Mouse (Mus musculus): Measurements from ENCODE around the gene Agl.
"Not testable (repeated sequence)": the region's sequence is repeated elsewhere in the genome, so short reads cannot be mapped to it uniquely, and the experiment has no call there.

Gene Agl

GRCm38 (mm10) chr3:116831324-116831723 is 23.4 kb upstream of the Agl start:
- Histone ChIP-seq H3K4me3 (replicated peaks; ENCODE audit: low read length) (no peak overlapping the region), H3K9me3 (ENCODE audit: low read length) (no peaks in the 10 kb centered on the region), H3K36me3 (ENCODE audit: insufficient read depth, low read length) (no peaks in the 10 kb centered on the region), H3K27me3 (ENCODE audit: insufficient read depth, low read length) (no peaks in the 10 kb centered on the region), H3K4me1 (replicated peaks; ENCODE audit: low read depth, low read length) (peaks cover 5% of the 10 kb centered on the region)
- TF ChIP-seq CTCF (conservative IDR thresholded peaks at IDR 0.05; ENCODE audit: low read length) (no peak), NANOG (IDR thresholded peaks at IDR 0.05; ENCODE audit: borderline replicate concordance, low read length) (no peak)

DNA sequence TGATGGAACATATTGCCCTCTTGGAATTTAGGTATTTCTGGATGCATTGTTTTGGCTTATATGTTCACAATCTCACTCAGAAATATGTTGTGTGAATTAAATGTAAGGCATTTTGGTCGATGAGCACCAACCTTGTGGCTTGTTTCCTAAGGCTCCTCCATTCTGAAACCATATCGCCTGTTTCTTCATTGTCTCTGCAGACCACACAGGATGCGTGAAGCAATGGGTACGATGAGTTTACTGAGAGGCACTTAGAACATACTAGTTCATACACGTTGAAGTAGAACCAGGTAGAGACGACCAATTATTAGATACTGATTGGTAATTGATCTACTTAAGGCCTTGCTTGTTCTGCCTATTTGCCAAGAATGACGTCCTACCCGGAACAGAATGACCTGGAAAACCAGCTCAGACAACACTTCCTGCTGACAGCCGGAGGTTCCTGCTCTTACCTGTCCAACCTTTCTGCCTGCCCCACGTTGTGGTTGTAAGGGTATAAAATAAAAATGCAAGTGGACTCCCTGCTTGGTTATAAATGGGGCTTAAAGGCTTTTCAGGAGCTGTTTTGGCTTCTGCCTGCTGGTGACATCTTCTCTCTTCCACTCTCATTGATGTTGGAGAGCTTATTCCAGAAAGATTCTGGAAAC is 21.4 kb upstream of the Agl start:
- TF ChIP-seq POU5F1 (IDR thresholded peaks at IDR 0.05; ENCODE audit: borderline replicate concordance, low read length) (no peak), NANOG (IDR thresholded peaks at IDR 0.05; ENCODE audit: borderline replicate concordance, low read length) (no peak), CTCF (conservative IDR thresholded peaks at IDR 0.05; ENCODE audit: low read length) (no peak)
- Histone ChIP-seq H3K36me3 (ENCODE audit: insufficient read depth, low read length) (no peaks in the 10 kb centered on the region), H3K27me3 (ENCODE audit: insufficient read depth, low read length) (no peaks in the 10 kb centered on the region), H3K9me3 (ENCODE audit: low read length) (no peaks in the 10 kb centered on the region), H3K4me3 (replicated peaks; ENCODE audit: low read length) (no peak overlapping the region), H3K4me1 (replicated peaks; ENCODE audit: low read depth, low read length) (no peaks in the 10 kb centered on the region)

GRCm38 (mm10) chr3:116826471-116827215 is 18.7 kb upstream of the Agl start:
- Histone ChIP-seq H3K27me3 (ENCODE audit: insufficient read depth, low read length) (no peaks in the 10 kb centered on the region), H3K4me1 (replicated peaks; ENCODE audit: low read depth, low read length) (no peaks in the 10 kb centered on the region), H3K36me3 (ENCODE audit: insufficient read depth, low read length) (no peaks in the 10 kb centered on the region), H3K9me3 (ENCODE audit: low read length) (no peaks in the 10 kb centered on the region), H3K4me3 (replicated peaks; ENCODE audit: low read length) (no peak overlapping the region)
- TF ChIP-seq POU5F1 (IDR thresholded peaks at IDR 0.05; ENCODE audit: borderline replicate concordance, low read length) (no peak), NANOG (IDR thresholded peaks at IDR 0.05; ENCODE audit: borderline replicate concordance, low read length) (no peak), CTCF (conservative IDR thresholded peaks at IDR 0.05; ENCODE audit: low read length) (no peak)

DNA sequence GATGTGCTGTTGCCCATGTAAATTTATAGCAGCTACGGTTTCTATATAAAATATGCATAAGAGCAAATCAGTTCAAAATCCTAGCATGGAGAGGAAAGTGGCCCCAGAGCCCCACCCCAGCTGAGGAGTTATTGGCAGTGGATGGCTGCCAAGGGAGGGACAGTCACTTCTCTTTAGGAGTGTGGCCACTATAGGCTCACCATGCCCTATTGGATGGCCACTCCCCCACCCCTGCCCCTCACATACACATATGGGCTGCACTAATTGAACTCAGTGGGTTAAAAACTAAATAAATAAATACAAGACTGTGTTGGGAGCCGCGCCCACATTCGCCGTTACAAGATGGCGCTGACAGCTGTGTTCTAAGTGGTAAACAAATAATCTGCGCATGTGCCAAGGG is 9.3 kb upstream of the Agl start:
- no peak overlapping the region for H3K4me3 ChIP-seq (replicated peaks; ENCODE audit: low read length)
- no peaks in the 10 kb centered on the region for H3K4me1 ChIP-seq (replicated peaks; ENCODE audit: low read depth, low read length)
- no peak for TF ChIP-seq CTCF (conservative IDR thresholded peaks at IDR 0.05; ENCODE audit: low read length)
- TF ChIP-seq POU5F1 (IDR thresholded peaks at IDR 0.05; ENCODE audit: borderline replicate concordance, low read length) = no peak
- TF ChIP-seq NANOG (IDR thresholded peaks at IDR 0.05; ENCODE audit: borderline replicate concordance, low read length) = no peak
- H3K9me3 ChIP-seq (ENCODE audit: low read length) = no peaks in the 10 kb centered on the region
- H3K36me3 ChIP-seq (ENCODE audit: insufficient read depth, low read length) = no peaks in the 10 kb centered on the region
- H3K27me3 ChIP-seq (ENCODE audit: insufficient read depth, low read length) = 0 out of 2 replicates have a peak, but pooled peaks cover 2% of the 10 kb centered on the region

GRCm38 (mm10) chr3:116816674-116817215 is 8.8 kb upstream of the Agl start:
- H3K4me1 ChIP-seq (replicated peaks; ENCODE audit: low read depth, low read length) = no peaks in the 10 kb centered on the region
- no peak overlapping the region for H3K4me3 ChIP-seq (replicated peaks; ENCODE audit: low read length)
- TF ChIP-seq NANOG (IDR thresholded peaks at IDR 0.05; ENCODE audit: borderline replicate concordance, low read length) (no peak), POU5F1 (IDR thresholded peaks at IDR 0.05; ENCODE audit: borderline replicate concordance, low read length) (no peak), CTCF (conservative IDR thresholded peaks at IDR 0.05; ENCODE audit: low read length) (no peak)

DNA sequence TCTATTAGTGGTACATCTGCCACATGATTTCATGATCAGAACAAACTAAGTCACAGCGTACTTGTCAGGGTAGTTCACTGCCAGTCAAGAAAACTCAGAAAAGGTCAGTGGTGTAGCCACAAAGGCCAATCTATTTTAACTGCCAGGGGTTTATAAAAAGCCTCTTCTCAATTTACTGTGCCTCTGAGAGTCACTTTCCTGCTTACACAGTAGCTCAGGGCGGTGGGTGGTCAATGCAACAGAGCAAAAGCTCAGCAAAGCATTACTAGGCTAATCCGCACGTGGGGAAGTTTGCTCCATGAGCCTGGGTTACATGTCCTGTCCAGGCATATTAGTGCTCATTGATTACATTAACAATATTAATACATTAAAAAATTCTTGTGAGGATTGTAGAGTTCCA is 8.0 kb upstream of the Agl start:
- Histone ChIP-seq H3K4me1 (replicated peaks; ENCODE audit: low read depth, low read length) (no peaks in the 10 kb centered on the region), H3K9me3 (ENCODE audit: low read length) (no peaks in the 10 kb centered on the region), H3K36me3 (ENCODE audit: insufficient read depth, low read length) (no peaks in the 10 kb centered on the region), H3K4me3 (replicated peaks; ENCODE audit: low read length) (no peak overlapping the region), H3K27me3 (ENCODE audit: insufficient read depth, low read length) (0 out of 2 replicates have a peak, but pooled peaks cover 2% of the 10 kb centered on the region)
- no peak for TF ChIP-seq NANOG (IDR thresholded peaks at IDR 0.05; ENCODE audit: borderline replicate concordance, low read length)
- no peak for TF ChIP-seq CTCF (conservative IDR thresholded peaks at IDR 0.05; ENCODE audit: low read length)
- no peak for TF ChIP-seq POU5F1 (IDR thresholded peaks at IDR 0.05; ENCODE audit: borderline replicate concordance, low read length)

More at GRCm38 (mm10) chr3:116816674-116817215, 8.8 kb upstream of the Agl start:
- no peaks in the 10 kb centered on the region for H3K36me3 ChIP-seq (ENCODE audit: insufficient read depth, low read length)
- H3K9me3 ChIP-seq (ENCODE audit: low read length) = no peaks in the 10 kb centered on the region
- H3K27me3 ChIP-seq (ENCODE audit: insufficient read depth, low read length) = 0 out of 2 replicates have a peak, but pooled peaks cover 2% of the 10 kb centered on the region

DNA sequence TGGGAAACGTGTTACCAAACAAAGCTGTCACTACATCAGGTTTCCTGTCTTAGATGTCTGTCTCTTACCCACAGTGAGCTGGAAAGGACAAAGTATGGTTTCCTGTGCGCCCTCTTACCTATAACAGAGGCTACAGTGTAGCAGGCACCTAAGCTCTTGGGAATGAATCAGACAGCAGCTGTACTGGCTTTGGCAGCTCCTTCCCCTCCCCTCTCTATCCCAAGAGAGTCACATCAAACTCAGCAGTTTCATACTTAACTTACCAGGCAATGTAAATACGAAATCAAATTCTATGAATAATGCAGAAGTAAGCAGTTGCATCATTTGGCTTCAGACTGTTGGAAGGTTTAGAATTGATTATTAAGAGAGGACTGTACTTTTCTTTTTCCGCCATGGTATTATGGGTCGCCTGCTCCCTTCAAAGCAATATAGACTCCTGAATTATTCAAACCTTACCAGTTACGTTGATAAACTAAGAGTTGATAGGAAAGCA is 7.4 kb upstream of the Agl start:
- no peak for TF ChIP-seq CTCF (conservative IDR thresholded peaks at IDR 0.05; ENCODE audit: low read length)
- no peak for TF ChIP-seq NANOG (IDR thresholded peaks at IDR 0.05; ENCODE audit: borderline replicate concordance, low read length)
- TF ChIP-seq POU5F1 (IDR thresholded peaks at IDR 0.05; ENCODE audit: borderline replicate concordance, low read length) = no peak
- H3K27me3 ChIP-seq (ENCODE audit: insufficient read depth, low read length) = 0 out of 2 replicates have a peak, but pooled peaks cover 2% of the 10 kb centered on the region
- no peaks in the 10 kb centered on the region for H3K4me1 ChIP-seq (replicated peaks; ENCODE audit: low read depth, low read length)
- no peak overlapping the region for H3K4me3 ChIP-seq (replicated peaks; ENCODE audit: low read length)
- no peaks in the 10 kb centered on the region for H3K36me3 ChIP-seq (ENCODE audit: insufficient read depth, low read length)
- H3K9me3 ChIP-seq (ENCODE audit: low read length) = no peaks in the 10 kb centered on the region

DNA sequence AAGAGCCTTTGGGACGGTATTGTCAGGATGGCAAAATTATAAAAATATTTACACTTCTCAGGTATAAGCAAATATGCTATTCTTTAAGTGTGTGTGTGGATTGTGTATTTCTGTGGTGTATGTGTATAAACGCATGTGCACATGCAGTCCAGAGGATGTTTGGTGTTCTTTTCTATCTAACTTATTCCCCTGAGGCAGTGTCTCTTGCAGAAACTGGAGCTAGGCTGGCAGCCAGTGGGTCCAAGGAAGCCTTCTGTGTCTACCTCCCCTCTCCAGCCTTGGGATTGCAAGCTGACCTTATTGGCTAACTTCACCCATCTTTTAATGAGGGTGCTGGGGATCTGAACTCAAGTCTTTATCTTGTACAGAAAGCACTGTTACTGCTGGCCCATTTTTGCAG is 5.0 kb upstream of the Agl start:
- peaks cover 19% of the 10 kb centered on the region for H3K4me1 ChIP-seq (replicated peaks; ENCODE audit: low read depth, low read length)
- no peaks in the 10 kb centered on the region for H3K9me3 ChIP-seq (ENCODE audit: low read length)
- 0 out of 2 replicates have a peak, but pooled peaks cover 2% of the 10 kb centered on the region for H3K27me3 ChIP-seq (ENCODE audit: insufficient read depth, low read length)
- TF ChIP-seq POU5F1 (IDR thresholded peaks at IDR 0.05; ENCODE audit: borderline replicate concordance, low read length) (no peak), NANOG (IDR thresholded peaks at IDR 0.05; ENCODE audit: borderline replicate concordance, low read length) (no peak)
- H3K36me3 ChIP-seq (ENCODE audit: insufficient read depth, low read length) = no peaks in the 10 kb centered on the region
- H3K4me3 ChIP-seq (replicated peaks; ENCODE audit: low read length) = no peak overlapping the region

DNA sequence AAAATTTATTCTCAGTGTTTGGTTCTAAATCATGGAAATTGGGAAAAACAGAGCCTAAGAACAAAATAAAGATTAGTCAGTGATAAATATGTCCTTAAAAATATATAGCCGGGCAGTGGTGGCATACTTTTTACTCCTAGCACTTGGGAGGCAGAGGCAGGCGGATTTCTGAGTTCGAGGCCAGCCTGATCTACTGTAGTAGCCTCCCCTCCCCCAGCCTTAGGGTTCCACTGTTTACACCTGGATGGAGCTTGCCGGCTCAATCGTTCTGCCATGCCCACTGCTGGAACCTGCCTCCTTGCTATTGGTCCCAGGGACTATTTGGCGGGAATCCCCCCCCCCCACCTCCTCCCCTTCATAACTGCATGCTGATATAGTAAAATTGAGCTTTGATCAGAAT is 2.4 kb upstream of the Agl start:
- H3K4me1 ChIP-seq (replicated peaks; ENCODE audit: low read depth, low read length) = peaks cover 28% of the 10 kb centered on the region
- not testable (repeated sequence) for H3K27me3 ChIP-seq (ENCODE audit: insufficient read depth, low read length); H3K9me3 ChIP-seq (ENCODE audit: low read length); H3K4me3 ChIP-seq (replicated peaks; ENCODE audit: low read length); H3K36me3 ChIP-seq (ENCODE audit: insufficient read depth, low read length)
